Mouse (Mus musculus) C2C12 (cell line): ENCODE measurements at regions not wholly inside any gene's neighbourhood (a gene's known extent, or its start where the extent isn't known, plus 50 kb on each side); places are given as distances from the start of the nearest gene placed in this dataset.

ENCODE experiments used
- H3K27me3 ChIP-seq: one replicate; pipeline ENCODE4 v1.6.1; 2011; ENCODE audit not compliant: control insufficient read depth, insufficient read depth, insufficient read length
- H3K36me3 ChIP-seq: one replicate; pipeline ENCODE4 v1.6.1; 2011; ENCODE audit not compliant: control insufficient read depth, insufficient read depth
- H3K4me3 ChIP-seq: one replicate; pipeline ENCODE4 v1.5.1; 2011; ENCODE audit warnings: mild to moderate bottlenecking, control low read depth; ENCODE audit not compliant: poor library complexity, insufficient read depth, severe bottlenecking
- H3K79me2 ChIP-seq: one replicate; pipeline ENCODE4 v1.6.1; 2011; ENCODE audit not compliant: control insufficient read depth, insufficient read depth
- H3K79me3 ChIP-seq: one replicate; pipeline ENCODE4 v1.6.1; 2011; ENCODE audit warnings: low read depth, control low read depth
- H3ac ChIP-seq: one replicate; pipeline ENCODE3; 2011; ENCODE audit warnings: low read depth; ENCODE audit not compliant: control insufficient read depth, insufficient read length
- CEBPB ChIP-seq: IDR thresholded peaks from one replicate; pipeline ENCODE4 v1.6.1; 2011; ENCODE audit warnings: low read depth, mild to moderate bottlenecking, control low read depth, moderate library complexity
- CTCF ChIP-seq: IDR thresholded peaks from one replicate; pipeline ENCODE4 v1.5.1; 2011; ENCODE audit not compliant: control insufficient read depth, insufficient read depth, insufficient read length
- FOSL1 ChIP-seq: IDR thresholded peaks from one replicate; pipeline ENCODE4 v1.8.0; 2011; ENCODE audit warnings: mild to moderate bottlenecking, low read length; ENCODE audit not compliant: poor library complexity, insufficient read depth, severe bottlenecking
- MAX ChIP-seq: IDR thresholded peaks from one replicate; pipeline ENCODE4 v1.6.1; 2011; ENCODE audit warnings: mild to moderate bottlenecking, control low read depth
- MYOD1 ChIP-seq: IDR thresholded peaks from one replicate; pipeline ENCODE4 v1.6.1; 2011; ENCODE audit warnings: low read depth; ENCODE audit not compliant: control insufficient read depth, insufficient read length
- MYOG ChIP-seq: IDR thresholded peaks from one replicate; pipeline ENCODE4 v1.6.1; 2011; ENCODE audit not compliant: control insufficient read depth, insufficient read length; ENCODE audit errors: extremely low read depth
- USF1 ChIP-seq: IDR thresholded peaks from one replicate; pipeline ENCODE4 v1.6.1; 2011; ENCODE audit warnings: low read depth, mild to moderate bottlenecking, control low read depth, moderate library complexity

DNA sequence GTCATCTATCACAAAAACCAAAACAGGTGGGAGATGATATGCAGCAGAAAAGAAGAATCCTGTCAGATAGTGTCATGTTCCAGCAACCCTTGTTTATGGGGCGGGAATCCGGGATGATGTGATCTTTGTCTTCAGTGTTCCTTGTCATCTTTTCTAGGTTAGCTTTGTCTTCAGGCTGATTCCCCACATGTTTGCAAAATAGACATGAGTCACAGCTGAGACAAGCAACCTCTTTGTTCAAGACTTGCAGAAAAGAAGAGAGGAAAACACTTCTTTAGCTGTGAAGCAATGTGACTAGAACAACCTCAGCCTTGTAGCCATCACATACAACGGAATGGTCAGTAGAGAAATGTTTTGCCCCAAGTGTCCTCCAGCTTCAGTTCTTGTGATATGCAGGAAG lies 77.8 kb downstream of the Spry2 start:
- Histone ChIP-seq H3K27me3 (no peaks in the 10 kb centered on the region), H3K79me3 (no peaks in the 10 kb centered on the region), H3K79me2 (no peaks in the 10 kb centered on the region), H3ac (no peak overlapping the region), H3K36me3 (no peaks in the 10 kb centered on the region), H3K4me3 (no peak overlapping the region)
- no peak for TF ChIP-seq MAX
- TF ChIP-seq CTCF: no peak
- no peak for TF ChIP-seq MYOD1
- no peak for TF ChIP-seq CEBPB
- TF ChIP-seq MYOG: no peak
- no peak for TF ChIP-seq USF1
- no peak for TF ChIP-seq FOSL1

DNA sequence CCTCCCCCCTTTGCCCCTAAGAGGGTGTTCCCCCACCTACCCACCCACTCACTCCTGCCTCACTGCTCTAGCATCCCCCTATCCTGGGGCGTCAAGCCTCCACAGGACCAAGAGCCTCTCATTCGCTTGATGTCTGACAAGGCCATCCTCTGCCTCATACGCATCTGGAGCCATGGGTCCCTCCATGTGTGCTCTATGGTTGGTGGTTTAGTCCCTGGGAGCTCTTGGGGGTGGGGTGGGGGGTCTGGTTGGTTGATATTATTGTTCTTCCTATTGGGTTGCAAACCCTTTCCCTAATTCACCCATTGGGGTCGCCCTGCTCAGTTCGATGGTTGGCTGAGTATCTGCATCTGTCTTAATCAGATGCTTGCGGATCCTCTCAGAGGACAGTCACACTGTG lies 79.1 kb downstream of the Spry2 start:
- H3K27me3 ChIP-seq: no peaks in the 10 kb centered on the region
- H3K79me2 ChIP-seq: no peaks in the 10 kb centered on the region
- no peaks in the 10 kb centered on the region for H3K36me3 ChIP-seq
- H3K79me3 ChIP-seq: no peaks in the 10 kb centered on the region
- no peak for TF ChIP-seq MAX
- TF ChIP-seq FOSL1: no peak
- TF ChIP-seq CEBPB: no peak
- no peak for TF ChIP-seq CTCF
- TF ChIP-seq MYOD1: no peak
- H3ac ChIP-seq: no peak overlapping the region
- H3K4me3 ChIP-seq: no peak overlapping the region

DNA sequence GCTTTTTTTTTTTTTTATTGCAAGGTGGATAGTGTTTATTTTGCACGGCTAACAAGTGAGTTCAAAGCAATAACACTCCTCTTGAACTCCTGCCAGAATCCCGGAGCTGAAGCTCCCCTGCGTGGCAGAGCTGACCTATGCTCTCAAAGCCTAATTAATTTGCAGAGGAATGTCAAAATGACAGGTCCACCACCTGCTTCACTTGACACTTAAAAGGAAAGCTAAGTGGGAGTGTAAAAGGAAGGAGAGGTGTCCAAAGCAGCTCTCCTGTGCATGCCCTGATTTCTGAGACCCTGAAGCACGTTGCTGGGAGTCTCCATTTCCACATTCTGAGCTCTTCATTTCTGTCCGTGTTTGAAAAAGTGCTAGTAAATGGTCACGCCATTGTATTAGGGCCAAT lies 80.8 kb downstream of the Spry2 start:
- no peaks in the 10 kb centered on the region for H3K79me3 ChIP-seq
- H3ac ChIP-seq: no peak overlapping the region
- no peak overlapping the region for H3K4me3 ChIP-seq
- no peaks in the 10 kb centered on the region for H3K79me2 ChIP-seq
- TF ChIP-seq MYOD1 (no peak), FOSL1 (no peak), CTCF (no peak), MYOG (no peak), CEBPB (no peak), USF1 (no peak), MAX (no peak)
- H3K36me3 ChIP-seq: no peaks in the 10 kb centered on the region
- H3K27me3 ChIP-seq: no peaks in the 10 kb centered on the region

DNA sequence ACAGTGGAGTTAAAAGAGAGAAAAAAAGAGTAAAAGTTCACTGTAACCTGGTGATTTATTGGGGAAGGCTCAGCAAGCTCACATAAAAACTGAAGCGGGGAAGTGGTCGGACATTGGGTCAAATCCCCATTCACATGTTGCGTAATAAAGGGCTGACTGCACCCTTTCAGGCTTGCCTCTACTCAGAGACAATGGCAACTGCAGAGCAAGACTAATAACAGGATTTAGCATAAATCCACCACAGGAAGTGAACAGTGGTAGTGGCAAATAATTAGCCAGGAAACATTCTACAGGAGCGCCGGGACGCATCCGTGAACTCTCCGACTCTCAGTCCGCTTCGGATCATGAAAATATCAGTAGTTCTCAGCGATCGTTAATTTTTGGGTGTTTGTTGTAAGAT lies 81.3 kb downstream of the Spry2 start:
- H3K27me3 ChIP-seq: no peaks in the 10 kb centered on the region
- no peak overlapping the region for H3ac ChIP-seq
- TF ChIP-seq MYOD1: no peak
- no peak for TF ChIP-seq CTCF
- TF ChIP-seq CEBPB: peak; percentile 79
- no peak for TF ChIP-seq FOSL1
- no peaks in the 10 kb centered on the region for H3K36me3 ChIP-seq
- no peaks in the 10 kb centered on the region for H3K79me2 ChIP-seq
- H3K4me3 ChIP-seq: no peak overlapping the region
- no peaks in the 10 kb centered on the region for H3K79me3 ChIP-seq

DNA sequence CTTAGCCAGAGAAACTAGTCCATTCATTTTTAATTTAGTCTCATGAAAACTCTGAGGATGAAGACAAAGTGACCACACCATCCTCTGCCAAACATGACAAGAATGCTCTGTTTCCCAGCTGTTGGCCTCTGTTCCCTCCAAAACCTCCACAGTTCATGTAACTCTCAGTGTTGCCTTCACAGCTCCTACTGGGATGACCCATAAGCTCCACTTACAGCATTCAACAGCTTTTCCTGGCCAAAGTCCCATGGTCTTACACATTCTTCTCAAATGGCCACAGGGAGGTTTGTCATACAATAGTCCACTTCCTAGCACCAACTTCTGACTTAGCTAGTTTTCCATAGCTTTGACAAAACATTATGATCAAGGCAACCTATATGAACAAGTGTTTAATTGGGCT lies 83.0 kb downstream of the Spry2 start:
- H3K4me3 ChIP-seq: no peak overlapping the region
- TF ChIP-seq FOSL1: no peak
- TF ChIP-seq MYOG: no peak
- no peak for TF ChIP-seq CEBPB
- no peak for TF ChIP-seq USF1
- TF ChIP-seq MYOD1: no peak
- no peak for TF ChIP-seq CTCF
- TF ChIP-seq MAX: no peak
- H3K79me2 ChIP-seq: no peaks in the 10 kb centered on the region
- no peak overlapping the region for H3ac ChIP-seq
- no peaks in the 10 kb centered on the region for H3K36me3 ChIP-seq
- H3K27me3 ChIP-seq: no peaks in the 10 kb centered on the region
- no peaks in the 10 kb centered on the region for H3K79me3 ChIP-seq

DNA sequence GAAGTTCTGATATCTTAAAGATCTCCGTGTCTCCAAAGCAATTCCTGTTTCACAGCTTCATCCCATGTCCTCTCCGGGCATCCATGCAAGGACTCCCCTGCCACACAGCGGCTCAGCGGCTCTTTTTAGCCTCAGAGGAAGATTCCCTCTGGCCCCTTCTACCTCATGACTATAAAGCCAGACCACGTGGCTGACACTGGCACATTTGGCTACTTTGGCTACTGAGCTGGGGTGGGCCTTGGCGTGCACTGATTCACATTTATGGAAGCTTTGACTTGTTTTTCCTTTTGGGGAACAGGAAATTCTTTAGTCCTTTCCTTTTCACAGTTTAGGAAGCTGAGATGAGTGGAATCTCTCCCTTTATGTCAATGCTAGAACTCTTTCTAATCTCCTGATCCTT lies 83.5 kb downstream of the Spry2 start:
- TF ChIP-seq MAX (no peak), CEBPB (no peak), CTCF (no peak), FOSL1 (no peak), MYOD1 (no peak), USF1 (no peak), MYOG (no peak)
- no peak overlapping the region for H3ac ChIP-seq
- no peak overlapping the region for H3K4me3 ChIP-seq
- H3K79me2 ChIP-seq: no peaks in the 10 kb centered on the region
- H3K27me3 ChIP-seq: no peaks in the 10 kb centered on the region
- no peaks in the 10 kb centered on the region for H3K36me3 ChIP-seq
- H3K79me3 ChIP-seq: no peaks in the 10 kb centered on the region
